Mouse (Mus musculus) C2C12 (cell line): ENCODE measurements around the gene Clstn2.

Source experiments
- CEBPB ChIP-seq: IDR thresholded peaks from one replicate; pipeline ENCODE4 v1.6.1; 2011; ENCODE audit warnings: low read depth, mild to moderate bottlenecking, control low read depth, moderate library complexity
- CTCF ChIP-seq: IDR thresholded peaks from one replicate; pipeline ENCODE4 v1.5.1; 2011; ENCODE audit not compliant: control insufficient read depth, insufficient read depth, insufficient read length
- USF1 ChIP-seq: IDR thresholded peaks from one replicate; pipeline ENCODE4 v1.6.1; 2011; ENCODE audit warnings: low read depth, mild to moderate bottlenecking, control low read depth, moderate library complexity

DNA sequence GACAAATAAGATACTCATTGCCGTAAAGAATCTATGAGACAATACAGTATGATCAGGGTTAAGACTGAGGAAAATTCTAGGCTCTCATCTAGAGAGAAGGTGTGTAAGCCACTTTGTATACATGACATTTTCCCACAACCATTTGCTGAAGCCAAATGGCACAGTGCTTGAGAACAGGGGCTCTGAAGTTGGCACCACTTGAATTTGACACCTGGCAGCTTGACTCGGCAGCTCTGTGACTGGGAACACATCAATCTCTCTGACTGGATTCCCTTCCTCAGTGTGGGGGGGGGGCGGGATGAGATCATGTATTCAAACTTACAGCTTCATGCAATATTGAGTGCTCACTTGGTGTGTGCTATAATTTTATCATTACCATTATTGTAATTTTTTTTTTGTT, 499.7 kb downstream of the Clstn2 start:
- TF ChIP-seq USF1: no peak
- TF ChIP-seq CEBPB: no peak
- no peak for TF ChIP-seq CTCF
